Mouse (Mus musculus) gastrocnemius, adult 18-20 months (tissue): ENCODE data around the gene Susd1. TPM values are rescaled to one million over a fixed set of nuclear protein-coding genes. Genes with fewer than 3 reads are reported as not detected.

Experiments
- DNase-seq: peaks from one replicate; pipeline ENCODE4 v3.0.0; 2021; ENCODE audit warnings: low spot score
- long read RNA-seq, 2 experiments: library from polyadenylated mRNA; stranded (forward); transcript quantifications; one replicate each; pipeline ENCODE4 v2.0.0; 2021
- total RNA-seq, 2 experiments: library from RNA; stranded (reverse); gene quantifications; 2 replicates each; pipeline ENCODE4 v1.2.3; 2021

The Susd1 gene
- total RNA-seq, result under 1 TPM; 0.45 to 0.50 TPM
- long read RNA-seq, experiment 1, result 0 reads
- long read RNA-seq, experiment 2, result 0 reads

GRCm38 (mm10) chr4:59437990-59438854 lies at the start of gene Susd1:
Gene Susd1 (minus strand): TSS chr4:59438633.
- no peak for DNase-seq

- no peak for DNase-seq
Measured at GRCm38 (mm10) chr4:59471306-59471705, 32.9 kb upstream of the Susd1 start.

GRCm38 (mm10) chr4:59465449-59465848 lies 27.0 kb upstream of the Susd1 start:
- no peak for DNase-seq

- no peak for DNase-seq
Measured at GRCm38 (mm10) chr4:59464661-59465060, 26.2 kb upstream of the Susd1 start.

- DNase-seq, result no peak
Measured at GRCm38 (mm10) chr4:59462494-59462893, 24.1 kb upstream of the Susd1 start.

- no peak for DNase-seq
Measured at GRCm38 (mm10) chr4:59461116-59461727, 22.8 kb upstream of the Susd1 start.

- no peak for DNase-seq
Measured at GRCm38 (mm10) chr4:59459216-59459955, 21.0 kb upstream of the Susd1 start.

- DNase-seq, result no peak
Measured at GRCm38 (mm10) chr4:59457941-59458340, 19.5 kb upstream of the Susd1 start.

GRCm38 (mm10) chr4:59457091-59457490 lies 18.7 kb upstream of the Susd1 start:
- no peak for DNase-seq

GRCm38 (mm10) chr4:59455465-59455864 lies 17.0 kb upstream of the Susd1 start:
- DNase-seq, result no peak

- DNase-seq, result no peak
Measured at GRCm38 (mm10) chr4:59454046-59454445, 15.6 kb upstream of the Susd1 start.

GRCm38 (mm10) chr4:59452503-59452933 lies 14.1 kb upstream of the Susd1 start:
- DNase-seq, result no peak

GRCm38 (mm10) chr4:59450906-59451305 lies 12.5 kb upstream of the Susd1 start:
- no peak for DNase-seq

- DNase-seq, result no peak
Measured at GRCm38 (mm10) chr4:59450234-59450854, 11.9 kb upstream of the Susd1 start.

- no peak for DNase-seq
Measured at GRCm38 (mm10) chr4:59447296-59447695, 8.9 kb upstream of the Susd1 start.

- no peak for DNase-seq
Measured at GRCm38 (mm10) chr4:59445516-59445915, 7.1 kb upstream of the Susd1 start.

- no peak for DNase-seq
Measured at GRCm38 (mm10) chr4:59444994-59445393, 6.6 kb upstream of the Susd1 start.

- DNase-seq, result no peak
Measured at GRCm38 (mm10) chr4:59444085-59444484, 5.7 kb upstream of the Susd1 start.

- no peak for DNase-seq
Measured at GRCm38 (mm10) chr4:59441265-59441664, 2.8 kb upstream of the Susd1 start.

GRCm38 (mm10) chr4:59439960-59440359 lies 1.5 kb upstream of the Susd1 start:
- no peak for DNase-seq

GRCm38 (mm10) chr4:59439041-59439440 lies 608 bp upstream of the Susd1 start:
- DNase-seq, result no peak

GRCm38 (mm10) chr4:59435951-59436350 lies 2.5 kb downstream of the Susd1 start:
- no peak for DNase-seq
